Mouse (Mus musculus) stomach, embryonic 15.5 days (tissue): ENCODE measurements around the gene Lce3e. TPM values are rescaled to one million over a fixed set of nuclear protein-coding genes. Genes with fewer than 3 reads are reported as not detected.

Experiments used
- ATAC-seq: fragments of 200-750 bp; cut with Nextera tagmentation; 2 replicates; pipeline ENCODE4 v1.8.0; 2017; ENCODE audit warnings: low read depth, moderate number of reproducible peaks, moderate TSS enrichment; ENCODE audit not compliant: insufficient read depth, low FRiP score
- H3K27ac ChIP-seq: fragments of 300-500 bp; sonication (generic); 2 replicates; pipeline ENCODE4 v1.5.1; 2015; ENCODE audit warnings: mild to moderate bottlenecking, inconsistent platforms
- H3K27me3 ChIP-seq: fragments of 300-500 bp; sonication (generic); replicated peaks from 2 replicates; pipeline ENCODE4 v1.6.1; 2015; ENCODE audit warnings: inconsistent platforms
- H3K36me3 ChIP-seq: fragments of 300-500 bp; sonication (generic); 2 replicates; pipeline ENCODE4 v1.6.1; 2015; ENCODE audit warnings: inconsistent platforms
- H3K4me1 ChIP-seq: fragments of 300-500 bp; sonication (generic); 2 replicates; pipeline ENCODE4 v1.6.1; 2015; ENCODE audit warnings: inconsistent platforms
- H3K4me2 ChIP-seq: fragments of 300-500 bp; sonication (generic); 2 replicates; pipeline ENCODE4 v1.6.1; 2015; ENCODE audit warnings: mild to moderate bottlenecking, inconsistent platforms
- H3K4me3 ChIP-seq: fragments of 300-500 bp; sonication (generic); replicated peaks from 2 replicates; pipeline ENCODE4 v1.5.1; 2015; ENCODE audit warnings: inconsistent platforms
- H3K9ac ChIP-seq: fragments of 300-500 bp; sonication (generic); 2 replicates; pipeline ENCODE4 v1.6.1; 2015; ENCODE audit warnings: inconsistent platforms
- H3K9me3 ChIP-seq: fragments of 300-500 bp; sonication (generic); 2 replicates; pipeline ENCODE4 v1.6.1; 2016; ENCODE audit warnings: inconsistent platforms
- WGBS: fragments of 180-500 bp; shearing (Covaris S2); methylation state at CpG from one replicate; pipeline ENCODE4 v1.1.7; 2015; 5-methylcytosine and 5-hydroxymethylcytosine counted together
- polyA plus RNA-seq: library from polyadenylated mRNA; unstranded; fragments of >200 nt; fragmentation: Nextera tagmentation; extraction: Ambion mirVana; gene quantifications from 2 replicates; pipeline ENCODE4 v1.2.1, GENCODE M21; 2015

Gene Lce3e
- polyA plus RNA-seq, 1 experiment from 2014 or later = 0.36 TPM

GRCm38 (mm10) chr3:93014871-93015270 lies 48.0 kb downstream of the Lce3e start:
- Histone ChIP-seq H3K4me1 (no peaks in the 10 kb centered on the region), H3K9ac (no peak overlapping the region), H3K36me3 (no peaks in the 10 kb centered on the region), H3K9me3 (no peaks in the 10 kb centered on the region), H3K27me3 (no peaks in the 10 kb centered on the region), H3K4me2 (peak overlapping the region; percentile 82), H3K27ac (no peak overlapping the region), H3K4me3 (peak overlapping the region; percentile 48)
- ATAC-seq = no peak
- 31% methylated on average over 5 of the region's 5 CpGs for WGBS

- H3K4me2 ChIP-seq = peak within 1 kb of the TSS; percentile 82
- no peaks in the 10 kb centered on the region for H3K36me3 ChIP-seq
- peak within 1 kb of the TSS; percentile 32; the same call in 1 of the 2 replicates for H3K9ac ChIP-seq
- no peak within 1 kb of the TSS for H3K27ac ChIP-seq
- no peak for ATAC-seq
- WGBS = 39% methylated on average over 4 of the region's 4 CpGs
- H3K9me3 ChIP-seq = no peaks in the 10 kb centered on the region
- peak within 1 kb of the TSS; percentile 48 for H3K4me3 ChIP-seq
- H3K4me1 ChIP-seq = no peaks in the 10 kb centered on the region
- H3K27me3 ChIP-seq = no peaks in the 10 kb centered on the region
These were observed 48.7 kb downstream of the Lce3e start, which contains the start of gene Crct1 for GRCm38 (mm10) chr3:93015460-93016104. Gene Crct1 (minus strand): TSS chr3:93015687.

Other genes with a start within 250 kb of the Lce3e start
- not detected in 2 replicates for gene Lce1f, start 246.7 kb upstream of the Lce3e start, polyA plus RNA-seq
- gene Gm38119, start 228.0 kb upstream of the Lce3e start, polyA plus RNA-seq = not detected in 2 replicates
- gene Lce1g, start 214.7 kb upstream of the Lce3e start, polyA plus RNA-seq = not detected in 2 replicates
- gene Lce1h, start 202.0 kb upstream of the Lce3e start, polyA plus RNA-seq = not detected in 2 replicates
- not detected in 2 replicates for gene Lce1i, start 188.2 kb upstream of the Lce3e start, polyA plus RNA-seq
- gene Lce1j, start 176.5 kb upstream of the Lce3e start, polyA plus RNA-seq = not detected in 2 replicates
- not detected in 2 replicates for gene Lce1k, start 159.2 kb upstream of the Lce3e start, polyA plus RNA-seq
- 0.05 TPM in 1 of 2 replicates, not detected in the other for gene Kprp, start 139.8 kb upstream of the Lce3e start, polyA plus RNA-seq
- gene Lce1l, start 115.8 kb upstream of the Lce3e start, polyA plus RNA-seq = not detected in 2 replicates
- not detected in 2 replicates for gene 2310050C09Rik, start 96.8 kb upstream of the Lce3e start, polyA plus RNA-seq
- gene Lce3a, start 40.8 kb upstream of the Lce3e start, polyA plus RNA-seq = 0.62 TPM in 1 of 2 replicates, not detected in the other
- gene Lce3b, start 34.1 kb upstream of the Lce3e start, polyA plus RNA-seq = not detected in 2 replicates
- not detected in 2 replicates for gene Lce3c, start 22.6 kb upstream of the Lce3e start, polyA plus RNA-seq
- not detected in 2 replicates for gene Lce3d, start 9.7 kb upstream of the Lce3e start, polyA plus RNA-seq
- gene Lce3f, start 25.2 kb downstream of the Lce3e start, polyA plus RNA-seq = 2.3 TPM in 1 of 2 replicates, not detected in the other
- 3.0 and 22.7 TPM in 2 replicates for gene Crct1, start 48.6 kb downstream of the Lce3e start, polyA plus RNA-seq
- not detected in 2 replicates for gene Lce1m, start 52.0 kb downstream of the Lce3e start, polyA plus RNA-seq
- gene Gm4858, start 101.8 kb downstream of the Lce3e start, polyA plus RNA-seq = not detected in 2 replicates
- gene Crnn, start 177.7 kb downstream of the Lce3e start, polyA plus RNA-seq = 0.68 TPM in 1 of 2 replicates, not detected in the other
- not detected in 2 replicates for gene Flg2, start 230.2 kb downstream of the Lce3e start, polyA plus RNA-seq